Mouse (Mus musculus) ES-Bruce4 (cell line): ENCODE data around the gene Znrf1.

Experiments used
- CTCF ChIP-seq: IDR thresholded peaks from one replicate; pipeline ENCODE4 v1.8.1; 2011; ENCODE audit warnings: low read depth, low read length
- POLR2A ChIP-seq: IDR thresholded peaks from one replicate; pipeline ENCODE4 v1.8.1; 2011; ENCODE audit warnings: low read length; ENCODE audit not compliant: insufficient read depth

DNA sequence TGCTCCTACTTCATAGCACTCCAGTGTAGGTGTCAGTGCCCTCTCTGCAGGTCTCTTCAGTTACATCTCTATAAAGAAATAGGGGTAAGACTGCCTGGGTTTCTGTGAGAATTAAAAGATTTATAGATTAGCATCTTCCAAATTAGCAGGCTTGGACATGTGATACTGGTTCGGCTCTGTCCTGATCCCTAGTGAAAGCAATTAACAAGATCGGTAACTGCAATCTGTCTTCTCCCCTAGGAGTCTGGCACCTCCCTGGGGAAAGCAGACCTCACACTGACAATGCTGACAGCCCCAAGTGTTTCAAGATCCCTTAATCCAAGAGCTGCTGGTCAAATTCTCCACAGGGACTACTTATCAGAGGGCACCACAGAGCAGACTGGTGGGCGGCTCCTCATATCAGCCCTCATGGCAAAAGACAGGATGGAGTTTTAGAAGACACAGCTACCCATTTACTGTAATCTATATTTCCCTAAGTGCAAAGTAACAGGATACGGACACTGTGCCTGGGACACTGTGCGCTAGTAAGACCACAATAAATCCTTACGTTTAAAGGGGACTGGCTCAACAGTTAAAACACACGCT lies 19.4 kb upstream of the Znrf1 start:
- TF ChIP-seq CTCF, result no peak
- TF ChIP-seq POLR2A, result no peak
